Mouse (Mus musculus): Measurements from ENCODE around the gene Smarca4.
A peak's percentile ranks its signal among the peaks of the same experiment; 100 is the strongest.

Gene Smarca4

GRCm38 (mm10) chr9:21724147-21724536, 108.2 kb downstream of the Smarca4 start:
- DNase-seq = peak; percentile 84 to 85

DNA sequence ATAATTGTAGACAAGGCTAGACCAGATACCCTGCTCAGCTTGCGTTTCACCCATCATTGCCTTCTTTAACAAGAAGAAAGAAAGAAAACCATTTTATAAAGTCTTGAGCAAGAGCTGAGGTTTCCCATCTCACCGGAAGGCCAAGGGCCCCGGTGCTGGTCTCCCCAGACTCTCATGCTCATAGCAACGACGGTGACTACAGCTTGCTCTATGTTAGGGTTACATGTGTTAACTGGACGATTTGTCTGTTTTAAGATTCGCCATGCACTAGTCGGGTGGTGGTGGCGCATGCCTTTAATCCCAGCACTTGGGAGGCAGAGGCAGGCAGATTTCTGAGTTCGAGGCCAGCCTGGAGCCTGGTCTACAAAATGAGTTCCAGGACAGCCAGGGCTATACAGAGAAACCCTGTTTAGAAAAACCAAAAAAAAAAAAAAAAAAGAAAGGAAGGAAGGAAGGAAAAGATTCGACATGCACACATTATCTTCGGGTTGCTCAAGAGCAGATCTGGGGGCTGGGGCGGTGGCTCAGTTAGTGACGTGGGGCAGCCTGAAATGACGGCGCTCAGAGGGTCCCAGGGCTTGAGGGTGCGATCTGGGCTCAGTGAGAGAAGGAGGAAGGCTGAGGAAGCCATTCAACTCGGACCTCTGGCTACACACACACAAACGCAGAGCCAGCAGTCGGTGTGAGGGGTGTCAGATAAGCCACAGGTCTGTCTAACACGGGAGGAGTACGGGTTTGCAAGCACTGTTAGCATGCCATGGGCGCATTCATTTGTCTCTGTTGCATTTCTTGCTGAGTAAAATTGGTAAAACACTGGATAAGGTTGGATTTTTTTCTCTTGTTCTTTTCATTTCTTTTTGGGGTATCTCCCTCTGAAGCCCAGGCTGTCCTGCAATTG, 109.5 kb downstream of the Smarca4 start:
- DNase-seq = no peak

- no peak for DNase-seq
These were observed 110.4 kb downstream of the Smarca4 start for GRCm38 (mm10) chr9:21726218-21726975.

DNA sequence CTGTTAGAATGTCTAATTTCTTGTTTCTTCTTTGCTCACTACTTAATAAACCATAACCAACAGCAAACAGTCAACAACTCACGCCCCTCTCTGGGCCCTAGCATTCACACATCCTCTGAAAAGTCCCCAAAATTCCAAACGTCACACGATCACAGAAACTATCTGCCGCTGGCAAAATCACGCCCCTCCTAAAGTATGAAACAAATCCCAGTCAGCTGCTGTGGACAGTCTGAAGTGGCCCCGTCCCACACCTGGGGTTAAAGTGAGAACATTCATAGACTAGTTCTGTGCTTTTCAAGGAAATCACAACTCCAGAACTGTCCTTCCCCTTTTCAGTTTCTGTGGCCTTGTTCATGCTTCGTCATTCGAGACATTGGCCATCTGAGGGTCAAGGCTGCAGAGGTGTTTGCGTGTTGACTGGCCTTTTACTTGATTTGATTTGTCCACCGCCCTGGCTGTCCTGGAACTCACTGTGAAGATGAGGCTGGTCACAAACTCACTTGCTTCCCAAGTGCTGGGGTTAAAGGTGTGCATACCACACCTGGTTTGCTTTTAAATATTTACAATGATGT, 112.4 kb downstream of the Smarca4 start:
- DNase-seq = no peak

- no peak for DNase-seq
These were observed 113.3 kb downstream of the Smarca4 start for GRCm38 (mm10) chr9:21729264-21729663.

- no peak for DNase-seq
These were observed 116.3 kb downstream of the Smarca4 start for GRCm38 (mm10) chr9:21732288-21732687.

- DNase-seq = no peak
These were observed 117.5 kb downstream of the Smarca4 start for GRCm38 (mm10) chr9:21733446-21733845.

DNA sequence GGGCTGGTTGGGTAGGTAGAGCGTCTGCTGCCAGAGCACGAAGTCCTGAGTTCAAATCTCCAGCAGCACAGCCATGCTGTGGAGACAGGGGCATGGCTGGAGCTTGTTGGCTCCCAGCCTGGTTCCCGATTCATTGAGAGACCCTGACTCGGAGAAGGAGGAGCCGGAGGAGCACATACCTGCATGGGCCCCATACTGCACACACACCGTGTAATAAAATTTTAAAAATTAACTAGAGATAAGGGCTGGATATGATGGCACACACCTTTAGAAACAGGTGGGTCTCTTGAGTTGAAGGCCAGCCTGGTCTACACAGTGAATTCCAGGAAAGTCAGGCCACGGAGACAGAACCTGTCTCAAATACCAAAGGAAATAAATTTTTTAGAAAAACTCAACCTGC, 118.0 kb downstream of the Smarca4 start:
- DNase-seq = no peak

DNA sequence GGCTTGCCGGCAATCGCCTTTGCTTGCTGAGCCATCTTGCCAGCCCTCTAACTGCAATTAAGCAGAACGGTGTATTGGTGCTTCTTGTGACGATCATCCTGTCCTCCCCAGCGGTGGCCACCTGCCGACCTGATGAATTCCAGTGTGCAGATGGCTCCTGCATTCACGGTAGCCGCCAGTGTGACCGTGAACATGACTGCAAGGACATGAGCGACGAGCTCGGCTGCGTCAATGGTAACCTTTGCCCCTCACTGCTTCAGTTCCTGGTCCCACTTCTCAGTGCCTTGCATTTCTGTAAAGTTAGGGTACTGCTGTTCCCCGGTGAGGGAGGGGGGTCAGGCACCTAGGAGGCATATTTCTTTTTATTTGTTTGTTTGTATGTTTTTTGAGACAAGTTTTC, 119.2 kb downstream of the Smarca4 start:
- no peak for DNase-seq

DNA sequence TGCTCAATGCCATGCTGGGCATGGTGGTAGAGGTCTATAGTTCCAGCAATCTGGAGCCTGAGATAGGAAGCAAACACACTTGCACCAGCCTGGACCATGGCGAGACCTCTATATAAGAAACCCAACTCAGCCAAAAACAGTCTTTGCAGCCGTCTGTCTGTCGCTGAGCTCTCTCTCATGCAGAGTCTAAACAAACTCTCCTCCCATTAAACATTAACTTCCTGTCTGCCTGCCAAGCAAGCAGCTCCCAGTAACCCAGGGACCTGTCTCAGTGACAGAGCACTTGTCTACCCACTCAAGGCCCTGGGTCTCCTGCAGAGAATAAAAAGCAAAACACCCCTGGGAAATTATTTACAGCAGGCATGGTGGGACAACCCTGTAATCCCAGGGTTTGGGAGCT, 120.6 kb downstream of the Smarca4 start:
- DNase-seq = no peak

GRCm38 (mm10) chr9:21737188-21737587, 121.2 kb downstream of the Smarca4 start:
- DNase-seq = no peak

DNA sequence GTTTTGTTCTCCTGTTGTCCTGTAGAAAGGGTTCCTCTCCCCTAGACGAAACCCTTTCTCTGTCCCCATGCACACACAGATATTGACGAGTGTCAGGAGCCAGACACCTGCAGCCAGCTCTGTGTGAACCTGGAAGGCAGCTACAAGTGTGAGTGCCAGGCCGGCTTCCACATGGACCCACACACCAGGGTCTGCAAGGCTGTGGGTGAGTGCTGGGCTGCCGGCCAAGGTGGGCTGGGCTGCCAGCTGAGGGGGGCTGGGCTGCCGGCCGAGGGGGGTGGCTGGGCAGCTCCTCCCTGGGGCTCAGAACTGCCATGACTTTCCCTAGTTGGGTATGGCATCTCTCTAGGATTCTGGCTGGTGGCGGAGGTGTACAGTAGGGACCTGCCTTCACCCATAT, 122.8 kb downstream of the Smarca4 start:
- no peak for DNase-seq

GRCm38 (mm10) chr9:21740427-21740826, 124.5 kb downstream of the Smarca4 start:
- DNase-seq = no peak

DNA sequence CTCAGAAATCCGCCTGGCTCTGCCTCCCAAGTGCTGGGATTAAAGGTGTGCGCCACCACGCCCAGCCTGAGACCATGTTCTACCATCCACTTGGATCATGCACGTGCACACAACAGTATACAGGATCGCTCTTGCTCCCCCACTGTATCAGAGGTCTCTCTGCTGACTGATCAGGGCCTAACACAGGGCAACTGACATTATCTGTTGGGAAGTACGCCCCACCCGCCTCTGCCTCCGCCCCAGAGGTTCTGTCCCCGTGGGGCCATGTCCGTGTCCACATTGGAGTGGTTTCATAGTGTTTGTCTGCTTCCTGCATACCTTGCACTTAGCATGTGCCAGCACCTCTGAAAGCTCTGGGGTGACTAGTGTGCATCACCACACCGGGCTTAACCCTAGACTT, 125.5 kb downstream of the Smarca4 start:
- no peak for DNase-seq

- DNase-seq = no peak
These were observed 131.3 kb downstream of the Smarca4 start for GRCm38 (mm10) chr9:21747238-21747774.

DNA sequence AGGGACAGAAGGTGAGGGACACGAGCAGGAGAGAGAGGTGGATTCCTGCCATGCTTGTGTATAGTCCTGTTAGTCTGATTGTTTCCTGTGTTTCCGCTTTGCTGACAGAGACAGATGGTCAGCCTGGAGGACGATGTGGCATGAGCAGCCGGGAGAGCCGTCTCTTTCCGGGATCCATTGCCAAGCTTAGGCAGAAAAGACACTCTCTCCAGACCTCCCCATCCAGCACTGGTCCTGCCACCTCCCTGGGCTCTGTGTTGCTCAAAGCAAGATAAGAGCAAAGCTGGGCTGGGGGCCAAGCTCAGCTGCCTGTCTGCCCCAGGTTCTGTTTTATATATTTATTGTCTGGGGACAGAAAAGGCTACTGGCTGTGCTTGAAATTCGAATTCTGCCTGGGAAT, 132.1 kb downstream of the Smarca4 start:
- no peak for DNase-seq

DNA sequence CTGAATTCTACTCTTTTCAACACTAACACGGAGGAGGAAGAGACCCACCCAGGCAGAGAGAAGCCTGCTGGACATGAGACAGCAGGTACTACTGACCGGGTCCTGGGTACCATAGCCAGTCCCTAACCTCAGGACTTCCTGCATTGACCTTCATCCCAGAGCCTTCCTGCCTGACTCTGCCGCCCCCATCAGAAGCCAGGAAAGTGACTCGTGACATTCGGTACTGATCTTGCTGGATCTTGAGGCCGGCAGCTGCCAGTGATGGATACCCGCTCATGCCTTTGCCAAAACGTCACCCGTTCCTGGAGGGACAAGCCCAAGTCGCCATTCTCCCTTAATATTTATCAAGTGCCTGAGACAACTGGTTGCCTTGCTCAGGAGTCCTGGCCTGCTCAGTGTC, 132.5 kb downstream of the Smarca4 start:
- DNase-seq = no peak

DNA sequence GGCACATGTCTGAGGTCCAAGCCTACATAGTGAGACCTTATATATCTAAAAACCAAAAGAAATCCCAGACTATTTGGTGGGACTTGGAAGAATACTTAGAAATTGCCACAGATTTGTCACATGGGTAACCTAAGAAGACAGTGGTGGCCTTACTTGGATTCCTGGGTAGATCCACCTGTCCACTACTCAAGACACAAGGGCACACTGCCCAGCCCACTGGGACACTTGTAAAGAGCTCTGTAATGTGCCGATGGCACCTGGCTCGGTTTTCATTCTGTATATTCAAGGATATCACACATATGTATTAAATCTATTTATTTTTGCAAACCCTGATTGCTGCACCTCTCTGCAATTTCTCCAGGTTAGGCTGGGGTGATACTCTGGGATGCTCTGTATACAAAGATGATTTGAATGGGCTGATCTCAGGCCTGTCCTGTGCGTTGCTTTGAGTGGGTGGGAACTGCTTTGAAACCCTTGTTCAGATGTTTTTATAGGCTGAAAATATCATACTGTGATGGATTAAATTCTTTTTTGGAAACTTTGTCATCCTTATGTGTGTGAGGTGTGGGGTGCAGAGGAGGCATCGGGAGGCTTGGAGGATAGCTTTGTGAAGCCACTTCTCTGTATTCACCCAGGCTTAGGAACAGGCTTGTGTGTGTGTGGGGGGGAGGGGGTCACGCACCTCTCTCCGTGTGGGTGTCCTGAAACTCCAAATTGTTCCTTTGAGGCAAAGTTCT, 133.6 kb downstream of the Smarca4 start:
- DNase-seq = no peak

DNA sequence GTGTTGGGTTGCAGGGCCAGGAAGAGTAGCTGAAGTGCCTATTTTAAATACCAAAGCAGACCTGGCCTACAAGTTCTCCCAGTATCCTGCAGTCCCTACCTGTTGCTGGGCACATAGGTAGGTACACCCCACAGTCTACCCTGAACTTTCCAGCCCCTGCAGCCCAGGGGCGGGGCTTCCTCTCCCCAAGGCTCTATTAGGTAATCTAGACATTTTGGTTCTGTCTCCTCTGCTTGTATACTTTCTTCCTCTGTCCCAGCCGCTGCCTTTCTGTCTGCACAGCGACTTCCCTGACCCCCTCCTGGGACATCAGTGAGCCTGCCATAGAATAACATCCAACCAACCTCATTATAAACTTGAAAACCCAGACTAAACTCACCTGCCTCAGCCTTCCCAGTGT, 134.4 kb downstream of the Smarca4 start:
- no peak for DNase-seq

DNA sequence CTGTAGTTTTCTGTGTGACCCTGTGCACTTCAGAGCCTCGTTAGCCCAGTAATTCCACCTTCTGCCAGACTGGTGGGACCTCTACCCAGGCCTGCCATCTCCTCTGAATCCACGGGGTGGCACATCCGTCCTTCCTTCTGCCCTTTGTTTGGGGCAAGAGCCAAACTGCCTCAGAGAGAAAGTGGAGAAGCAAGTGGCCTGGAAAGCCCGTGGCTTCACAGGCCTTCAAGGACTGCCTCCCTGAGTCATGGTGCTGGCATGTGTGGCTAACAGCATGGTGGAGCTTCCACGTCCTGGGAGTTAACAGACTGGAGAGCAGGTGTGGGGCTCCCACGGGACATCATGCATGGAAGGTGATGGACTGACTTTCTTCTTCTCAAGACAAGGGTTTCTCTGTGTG, 135.4 kb downstream of the Smarca4 start:
- DNase-seq = no peak

DNA sequence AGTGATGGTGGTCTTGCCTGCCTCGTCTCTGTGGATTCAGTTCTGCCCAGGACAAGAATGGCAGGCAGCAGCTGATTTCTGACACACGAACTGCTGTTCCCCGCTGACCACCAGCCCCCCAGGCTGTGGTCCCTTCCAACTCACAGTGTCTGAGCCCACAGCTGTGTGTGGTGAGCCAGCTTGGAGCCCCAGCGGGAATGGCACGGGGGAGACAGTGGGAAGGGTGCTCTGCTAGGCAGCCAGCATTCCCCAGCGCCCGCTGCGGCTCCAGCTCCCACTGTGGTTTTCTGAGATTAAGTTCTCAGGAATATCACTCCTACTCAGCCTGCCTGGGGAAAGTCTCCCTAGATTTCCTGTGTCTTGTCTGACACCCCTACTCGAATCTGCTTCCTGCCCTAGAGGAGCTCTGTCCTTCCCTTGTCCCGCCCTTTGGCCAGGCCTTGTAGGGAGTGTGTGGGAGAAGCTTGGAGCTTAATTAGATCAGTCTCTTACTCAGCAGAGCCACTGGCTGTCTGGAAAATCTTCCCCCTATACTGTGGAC, 136.4 kb downstream of the Smarca4 start:
- no peak for DNase-seq
